Comparison of ENCODE assay signal across 8 mouse cellular contexts in genomic region chr3:89727028-89727427, GRCm38 (mm10). TPM values are rescaled to one million over a fixed set of nuclear protein-coding genes. Genes with fewer than 3 reads are reported as not detected.
A peak's percentile ranks its signal among the peaks of the same experiment; 100 is the strongest.
DNase-seq lines count a peak whose midpoint lies in the region; ATAC-seq and TF ChIP-seq lines count a peak whose summit lies in the region.

No protein-coding gene starts in this region.

- H3K9ac ChIP-seq in neural tube, embryonic 15.5 days (replicated peaks): no peak overlapping the region
- H3K9ac ChIP-seq in intestine, postnatal 0 days (ENCODE audit: low read depth, low read length): no peak overlapping the region

- no peaks in the 10 kb centered on the region for H3K9me3 ChIP-seq in neural tube, embryonic 15.5 days (replicated peaks)
- no peaks in the 10 kb centered on the region for H3K9me3 ChIP-seq in intestine, postnatal 0 days (ENCODE audit: control insufficient read depth)

- H3K27me3 ChIP-seq in neural tube, embryonic 15.5 days (replicated peaks): no peaks in the 10 kb centered on the region
- no peaks in the 10 kb centered on the region for H3K27me3 ChIP-seq in intestine, postnatal 0 days (replicated peaks; ENCODE audit: control insufficient read depth, insufficient read depth, low read length)

- H3K4me2 ChIP-seq in neural tube, embryonic 15.5 days: no peak overlapping the region
- H3K4me2 ChIP-seq in intestine, postnatal 0 days (replicated peaks; ENCODE audit: low read depth): no peak overlapping the region

- no peaks in the 10 kb centered on the region for H3K36me3 ChIP-seq in neural tube, embryonic 15.5 days
- no peaks in the 10 kb centered on the region for H3K36me3 ChIP-seq in intestine, postnatal 0 days (ENCODE audit: control insufficient read depth, insufficient read depth)

- peak; percentile 47 for TF ChIP-seq CTCF in cortical plate, adult 2 months (IDR thresholded peaks at IDR 0.05; ENCODE audit: extremely low read depth, insufficient read depth, low read length)
- peak; percentile 82 for TF ChIP-seq CTCF in intestine, postnatal 0 days (IDR thresholded peaks at IDR 0.05; ENCODE audit: low read depth)

- H3K4me1 ChIP-seq in neural tube, embryonic 15.5 days: peaks cover 27% of the 10 kb centered on the region
- peaks cover 6% of the 10 kb centered on the region for H3K4me1 ChIP-seq in cortical plate, adult 2 months (ENCODE audit: control insufficient read depth, insufficient read depth, low read length)
- no peaks in the 10 kb centered on the region for H3K4me1 ChIP-seq in intestine, postnatal 0 days (replicated peaks; ENCODE audit: control insufficient read depth, insufficient read depth, low read length)

- no peak for TF ChIP-seq POLR2A in cortical plate, adult 2 months (IDR thresholded peaks at IDR 0.05; ENCODE audit: extremely low read depth, insufficient read depth, low read length)

- H3K4me3 ChIP-seq in neural tube, embryonic 15.5 days (replicated peaks): no peak overlapping the region
- no peak overlapping the region for H3K4me3 ChIP-seq in cortical plate, adult 2 months (ENCODE audit: insufficient read depth, low read length)
- no peak overlapping the region for H3K4me3 ChIP-seq in intestine, postnatal 0 days (ENCODE audit: low read depth, low read length)

- H3K27ac ChIP-seq in neural tube, embryonic 15.5 days (replicated peaks): no peak overlapping the region
- H3K27ac ChIP-seq in cortical plate, adult 2 months (ENCODE audit: insufficient read depth, low read length): no peak overlapping the region
- no peak overlapping the region for H3K27ac ChIP-seq in intestine, postnatal 0 days (ENCODE audit: low read depth, low read length)

- ATAC-seq in cerebellum, adult (ENCODE audit: insufficient number of reproducible peaks, low FRiP score, low TSS enrichment): 0 out of 2 replicates have a peak, but pooled peaks have one; percentile 34
- ATAC-seq in neural tube, embryonic 15.5 days (ENCODE audit: low FRiP score): no peak
- ATAC-seq in intestine, postnatal 0 days: 0 out of 2 replicates have a peak, but pooled peaks have one; percentile 22
- ATAC-seq in monocyte, adult 5-6 weeks (replicated peaks; ENCODE audit: insufficient number of reproducible peaks, low FRiP score, low TSS enrichment, poor library complexity, severe bottlenecking): peak; percentile 78

- 14% methylated on average over 4 of the region's 4 CpGs for WGBS in neural tube, embryonic 15.5 days
- WGBS in intestine, postnatal 0 days: 14% methylated on average over 4 of the region's 4 CpGs

- DNase-seq in cerebellum, adult 11 months: no peak
- DNase-seq in neural tube, embryonic 10.5 days (ENCODE audit: extremely low spot score, low spot score): peak; percentile 30
- peak; percentile 76 for DNase-seq in thymus, postnatal 4 days

RNA-seq across cellular contexts. Expression of gene Adar, which starts 12.2 kb away (rescaled TPM):
- polyA plus RNA-seq in neural tube, embryonic 15.5 days (2015; fragmentation: Nextera tagmentation; extraction: Ambion mirVana): 22.9 and 24.6 TPM in 2 replicates
- 111 and 118 TPM in 2 replicates for polyA plus RNA-seq in cortical plate, adult 2 months (2012; rRNA removed)
- 10.3 and 11.0 TPM in 2 replicates for polyA plus RNA-seq in intestine, postnatal 0 days (2015; fragmentation: Nextera tagmentation; extraction: Ambion mirVana)
- total RNA-seq in monocyte, adult 5-6 weeks (2017): 37.0 to 89.6 TPM (median 41.2 TPM) in 3 replicates

RNA-seq across cellular contexts. Expression of gene Chrnb2, which starts 37.4 kb away (rescaled TPM):
- polyA plus RNA-seq in neural tube, embryonic 15.5 days (2015; fragmentation: Nextera tagmentation; extraction: Ambion mirVana): 18.9 and 22.5 TPM in 2 replicates
- 22.6 and 22.9 TPM in 2 replicates for polyA plus RNA-seq in cortical plate, adult 2 months (2012; rRNA removed)
- polyA plus RNA-seq in intestine, postnatal 0 days (2015; fragmentation: Nextera tagmentation; extraction: Ambion mirVana): 0.95 and 1.0 TPM in 2 replicates
- 1.2 to 1.6 TPM (median 1.3 TPM) in 3 replicates for total RNA-seq in monocyte, adult 5-6 weeks (2017)

RNA-seq across cellular contexts. Expression of gene Ube2q1, which starts 46.4 kb away (rescaled TPM):
- 10.8 and 11.1 TPM in 2 replicates for polyA plus RNA-seq in neural tube, embryonic 15.5 days (2015; fragmentation: Nextera tagmentation; extraction: Ambion mirVana)
- 51.7 and 53.2 TPM in 2 replicates for polyA plus RNA-seq in cortical plate, adult 2 months (2012; rRNA removed)
- 22.1 and 23.7 TPM in 2 replicates for polyA plus RNA-seq in intestine, postnatal 0 days (2015; fragmentation: Nextera tagmentation; extraction: Ambion mirVana)
- 170 to 205 TPM (median 172 TPM) in 3 replicates for total RNA-seq in monocyte, adult 5-6 weeks (2017)
